Mouse (Mus musculus) C2C12 (cell line): ENCODE measurements around the gene Cd302. TPM values are rescaled to one million over a fixed set of nuclear protein-coding genes. Genes with fewer than 3 reads are reported as not detected.

Experiments
- H3K27me3 ChIP-seq: one replicate; pipeline ENCODE4 v1.6.1; 2011; ENCODE audit not compliant: control insufficient read depth, insufficient read depth, insufficient read length
- H3K36me3 ChIP-seq: one replicate; pipeline ENCODE4 v1.6.1; 2011; ENCODE audit not compliant: control insufficient read depth, insufficient read depth
- H3K4me3 ChIP-seq: one replicate; pipeline ENCODE4 v1.5.1; 2011; ENCODE audit warnings: mild to moderate bottlenecking, control low read depth; ENCODE audit not compliant: poor library complexity, insufficient read depth, severe bottlenecking
- H3K79me2 ChIP-seq: one replicate; pipeline ENCODE4 v1.6.1; 2011; ENCODE audit not compliant: control insufficient read depth, insufficient read depth
- H3K79me3 ChIP-seq: one replicate; pipeline ENCODE4 v1.6.1; 2011; ENCODE audit warnings: low read depth, control low read depth
- H3ac ChIP-seq: one replicate; pipeline ENCODE3; 2011; ENCODE audit warnings: low read depth; ENCODE audit not compliant: control insufficient read depth, insufficient read length
- CEBPB ChIP-seq: IDR thresholded peaks from one replicate; pipeline ENCODE4 v1.6.1; 2011; ENCODE audit warnings: low read depth, mild to moderate bottlenecking, control low read depth, moderate library complexity
- CTCF ChIP-seq: IDR thresholded peaks from one replicate; pipeline ENCODE4 v1.5.1; 2011; ENCODE audit not compliant: control insufficient read depth, insufficient read depth, insufficient read length
- FOSL1 ChIP-seq: IDR thresholded peaks from one replicate; pipeline ENCODE4 v1.8.0; 2011; ENCODE audit warnings: mild to moderate bottlenecking, low read length; ENCODE audit not compliant: poor library complexity, insufficient read depth, severe bottlenecking
- MAX ChIP-seq: IDR thresholded peaks from one replicate; pipeline ENCODE4 v1.6.1; 2011; ENCODE audit warnings: mild to moderate bottlenecking, control low read depth
- MYOD1 ChIP-seq: IDR thresholded peaks from one replicate; pipeline ENCODE4 v1.6.1; 2011; ENCODE audit warnings: low read depth; ENCODE audit not compliant: control insufficient read depth, insufficient read length
- MYOG ChIP-seq: IDR thresholded peaks from one replicate; pipeline ENCODE4 v1.6.1; 2011; ENCODE audit not compliant: control insufficient read depth, insufficient read length; ENCODE audit errors: extremely low read depth
- USF1 ChIP-seq: IDR thresholded peaks from one replicate; pipeline ENCODE4 v1.6.1; 2011; ENCODE audit warnings: low read depth, mild to moderate bottlenecking, control low read depth, moderate library complexity
- polyA plus RNA-seq: library from polyadenylated mRNA; unstranded; fragments of >200 nt; fragmentation: generic; extraction: Trizol; gene quantifications from one replicate; pipeline ENCODE4 v1.2.1, GENCODE M21; 2012; ENCODE audit warnings: missing spikeins

Cd302 gene
- polyA plus RNA-seq, 1 experiment, result 0.83 TPM

- peak overlapping the region; percentile 54 for H3K4me3 ChIP-seq
- peaks cover 57% of the 10 kb centered on the region for H3K79me3 ChIP-seq
- peaks cover 77% of the 10 kb centered on the region for H3K79me2 ChIP-seq
- no peaks in the 10 kb centered on the region for H3K27me3 ChIP-seq
- H3ac ChIP-seq, result no peak overlapping the region
- H3K36me3 ChIP-seq, result peaks cover 34% of the 10 kb centered on the region
- TF ChIP-seq MAX (no peak), MYOD1 (no peak), USF1 (no peak), CEBPB (no peak), MYOG (no peak), CTCF (no peak)
These were observed 73.5 kb downstream of the Cd302 start for GRCm38 (mm10) chr2:60210821-60211220.

- peaks cover 49% of the 10 kb centered on the region for H3K79me3 ChIP-seq
- H3K27me3 ChIP-seq, result no peaks in the 10 kb centered on the region
- no peak for TF ChIP-seq USF1
- TF ChIP-seq CTCF, result peak; percentile 74
- H3K36me3 ChIP-seq, result peaks cover 34% of the 10 kb centered on the region
- H3ac ChIP-seq, result peak within 1 kb of the TSS; percentile 96
- H3K4me3 ChIP-seq, result peak within 1 kb of the TSS; percentile 54
- peaks cover 68% of the 10 kb centered on the region for H3K79me2 ChIP-seq
These were observed 74.3 kb downstream of the Cd302 start, which contains the start of the genes Baz2b and March7 for GRCm38 (mm10) chr2:60209703-60210651. Gene Baz2b (minus strand): TSS chr2:60209839. Gene March7 (plus strand): TSS chr2:60209887.

GRCm38 (mm10) chr2:60209122-60209611 lies 75.1 kb downstream of the Cd302 start:
- H3K79me3 ChIP-seq, result peaks cover 41% of the 10 kb centered on the region
- no peaks in the 10 kb centered on the region for H3K27me3 ChIP-seq
- H3K36me3 ChIP-seq, result peaks cover 28% of the 10 kb centered on the region
- peak overlapping the region; percentile 54 for H3K4me3 ChIP-seq
- TF ChIP-seq MYOG (no peak), CTCF (no peak), CEBPB (no peak)
- peak overlapping the region; percentile 92 for H3ac ChIP-seq
- H3K79me2 ChIP-seq, result peaks cover 60% of the 10 kb centered on the region

- Histone ChIP-seq H3K36me3 (peaks cover 14% of the 10 kb centered on the region), H3K79me3 (peaks cover 8% of the 10 kb centered on the region), H3ac (no peak overlapping the region), H3K4me3 (no peak overlapping the region), H3K79me2 (peaks cover 26% of the 10 kb centered on the region), H3K27me3 (no peaks in the 10 kb centered on the region)
- TF ChIP-seq CTCF, result no peak
- TF ChIP-seq CEBPB, result no peak
- no peak for TF ChIP-seq MAX
- no peak for TF ChIP-seq FOSL1
- no peak for TF ChIP-seq USF1
- no peak for TF ChIP-seq MYOD1
- TF ChIP-seq MYOG, result no peak
These were observed 78.5 kb downstream of the Cd302 start for GRCm38 (mm10) chr2:60205795-60206194.

GRCm38 (mm10) chr2:60204162-60204561 lies 80.1 kb downstream of the Cd302 start:
- Histone ChIP-seq H3K79me2 (peaks cover 14% of the 10 kb centered on the region), H3K79me3 (no peaks in the 10 kb centered on the region), H3K27me3 (no peaks in the 10 kb centered on the region), H3K36me3 (peaks cover 14% of the 10 kb centered on the region), H3ac (no peak overlapping the region), H3K4me3 (no peak overlapping the region)
- TF ChIP-seq MYOG, result no peak
- TF ChIP-seq MAX, result no peak
- TF ChIP-seq FOSL1, result no peak
- TF ChIP-seq CTCF, result no peak
- TF ChIP-seq MYOD1, result no peak
- TF ChIP-seq USF1, result no peak
- TF ChIP-seq CEBPB, result no peak

GRCm38 (mm10) chr2:60203733-60204132 lies 80.6 kb downstream of the Cd302 start:
- Histone ChIP-seq H3K79me2 (peaks cover 10% of the 10 kb centered on the region), H3K27me3 (no peaks in the 10 kb centered on the region), H3ac (no peak overlapping the region), H3K4me3 (no peak overlapping the region), H3K79me3 (no peaks in the 10 kb centered on the region), H3K36me3 (peaks cover 14% of the 10 kb centered on the region)
- no peak for TF ChIP-seq CEBPB
- no peak for TF ChIP-seq FOSL1
- no peak for TF ChIP-seq CTCF
- no peak for TF ChIP-seq MAX
- no peak for TF ChIP-seq USF1
- TF ChIP-seq MYOD1, result no peak
- TF ChIP-seq MYOG, result no peak
